Mouse (Mus musculus) adrenal gland, postnatal 25 days (tissue): ENCODE results near the gene Ooep. TPM values are rescaled to one million over a fixed set of nuclear protein-coding genes. Genes with fewer than 3 reads are reported as not detected.
"Not testable (repeated sequence)": the region's sequence is repeated elsewhere in the genome, so short reads cannot be mapped to it uniquely, and the experiment has no call there.

ENCODE experiments used
- DNase-seq: peaks from one replicate; pipeline ENCODE4 v3.0.0; 2021; ENCODE audit warnings: mixed read lengths
- total RNA-seq: library from RNA; stranded (reverse); gene quantifications from 2 replicates; pipeline ENCODE4 v1.2.3, GENCODE M21; 2021

Gene Ooep
- total RNA-seq, 1 experiment from 2014 or later = not detected

DNA sequence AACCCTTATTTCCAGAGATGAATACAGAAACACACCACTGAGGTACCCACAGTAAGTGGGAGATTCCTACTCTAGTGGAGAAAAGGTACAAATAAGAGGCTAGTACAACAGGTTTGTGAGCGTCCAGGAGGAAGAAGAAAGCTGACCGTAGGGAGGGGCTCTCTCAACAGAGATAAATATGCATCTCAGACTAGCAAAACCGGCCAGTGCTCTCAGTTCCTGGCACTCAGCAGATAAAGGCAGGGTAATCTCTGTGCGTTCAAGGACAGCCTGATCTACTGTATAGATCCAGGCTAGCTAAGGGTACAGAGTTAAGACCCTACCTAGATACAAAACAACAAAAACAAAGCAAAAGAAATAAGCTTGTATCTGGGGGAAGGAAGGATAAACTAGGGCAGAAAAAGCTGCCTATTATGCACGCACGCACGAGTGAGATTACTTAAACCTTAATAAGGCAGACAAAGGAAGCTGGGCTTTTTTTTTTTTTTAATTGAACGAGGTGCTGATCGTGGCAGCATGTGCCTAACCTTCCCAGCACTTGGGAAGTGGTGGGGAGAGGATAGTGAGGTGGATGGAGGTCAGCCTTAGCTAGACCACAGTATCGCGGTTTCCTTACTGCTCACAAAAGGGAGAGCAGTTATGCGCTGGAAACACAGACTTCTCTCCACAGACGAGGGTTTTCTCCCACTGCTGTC lies 12.5 kb downstream of the Ooep start:
- no peak for DNase-seq

GRCm38 (mm10) chr9:78364701-78365100 lies 13.8 kb downstream of the Ooep start:
- no peak for DNase-seq

- DNase-seq = no peak
Measured at GRCm38 (mm10) chr9:78363374-78363773, 15.2 kb downstream of the Ooep start.

DNA sequence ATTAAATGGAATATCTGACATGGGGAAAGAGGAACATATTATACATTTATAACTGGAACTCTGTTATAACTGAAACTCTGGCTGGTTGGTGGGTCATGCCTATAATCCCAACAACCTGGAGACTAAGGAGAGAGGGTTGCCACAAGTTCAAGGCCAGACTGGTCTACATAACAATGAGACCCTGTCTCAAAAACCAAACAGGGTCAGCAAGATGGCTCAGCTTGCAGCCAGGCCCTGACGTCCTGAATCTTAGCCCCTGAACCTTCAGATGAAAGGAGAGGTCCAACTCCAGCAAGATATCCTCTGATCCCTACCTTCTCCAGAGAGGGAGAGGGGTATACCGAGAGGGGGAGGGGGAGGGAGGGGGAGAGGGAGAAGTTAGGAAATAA lies 18.0 kb downstream of the Ooep start:
- no peak for DNase-seq

DNA sequence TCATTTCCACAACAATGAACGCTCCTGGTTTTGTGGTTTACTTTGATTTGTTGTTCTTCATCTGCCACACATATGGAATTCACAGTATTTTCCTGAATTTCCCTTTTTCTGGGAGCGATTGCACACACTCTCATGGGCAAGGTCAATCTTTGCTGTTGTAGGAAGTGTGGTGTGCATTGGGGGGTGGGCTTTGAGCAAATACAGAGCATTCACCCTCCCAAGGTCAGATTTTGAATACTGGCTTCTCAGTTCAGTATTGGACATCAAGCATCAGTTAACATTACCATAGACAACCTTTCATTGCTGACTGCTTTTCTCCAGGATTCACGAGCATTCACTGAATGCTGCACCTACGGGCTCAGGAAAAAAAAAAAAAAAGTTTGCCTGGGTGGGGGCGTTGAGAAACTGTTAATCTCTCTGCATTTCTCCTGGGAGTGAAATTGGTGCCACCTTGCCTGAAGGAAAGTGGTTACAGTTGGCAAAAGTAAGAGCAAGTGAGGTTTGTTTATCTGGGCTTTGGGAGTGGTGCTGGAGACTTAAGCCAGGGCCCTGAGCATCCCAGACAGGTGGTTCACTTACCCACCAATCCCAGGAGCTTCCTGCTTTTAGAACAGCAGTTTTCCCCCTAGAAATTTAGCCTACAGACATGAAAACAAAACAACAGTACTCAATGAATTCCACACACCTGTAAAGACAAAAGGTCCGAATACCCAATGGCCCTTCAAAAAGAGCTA lies 18.6 kb downstream of the Ooep start:
- DNase-seq = no peak

DNA sequence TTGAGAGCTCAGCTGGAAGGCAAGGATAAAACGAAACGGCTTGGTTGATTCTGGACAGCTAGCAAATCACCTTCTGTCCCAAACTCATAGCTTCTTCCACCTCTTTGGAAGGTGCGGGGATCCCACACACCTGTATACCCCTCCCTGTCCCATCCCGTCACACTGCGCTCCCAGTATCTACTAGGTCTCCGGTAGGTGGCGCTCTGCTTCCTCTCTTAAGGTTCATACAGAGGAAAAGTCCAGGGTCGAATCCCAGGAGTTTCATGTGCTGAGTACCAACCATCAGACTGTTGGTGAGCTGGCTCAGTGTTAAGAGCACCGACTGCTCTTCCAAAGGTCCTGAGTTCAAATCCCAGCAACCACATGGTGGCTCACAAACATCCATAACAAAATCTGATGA lies 20.5 kb downstream of the Ooep start:
- DNase-seq = peak; percentile 73

GRCm38 (mm10) chr9:78355611-78356010 lies 22.9 kb downstream of the Ooep start, which contains the start of gene Gsta2:
Gene Gsta2, minus strand, starts transcription at chr9:78355788.
- no peak for DNase-seq

- no peak for DNase-seq
Measured at GRCm38 (mm10) chr9:78354665-78355578, 23.6 kb downstream of the Ooep start.

- DNase-seq = no peak
Measured at GRCm38 (mm10) chr9:78351504-78352220, 26.9 kb downstream of the Ooep start.

- not testable (repeated sequence) for DNase-seq
Measured at GRCm38 (mm10) chr9:78350007-78350406, 28.5 kb downstream of the Ooep start.

DNA sequence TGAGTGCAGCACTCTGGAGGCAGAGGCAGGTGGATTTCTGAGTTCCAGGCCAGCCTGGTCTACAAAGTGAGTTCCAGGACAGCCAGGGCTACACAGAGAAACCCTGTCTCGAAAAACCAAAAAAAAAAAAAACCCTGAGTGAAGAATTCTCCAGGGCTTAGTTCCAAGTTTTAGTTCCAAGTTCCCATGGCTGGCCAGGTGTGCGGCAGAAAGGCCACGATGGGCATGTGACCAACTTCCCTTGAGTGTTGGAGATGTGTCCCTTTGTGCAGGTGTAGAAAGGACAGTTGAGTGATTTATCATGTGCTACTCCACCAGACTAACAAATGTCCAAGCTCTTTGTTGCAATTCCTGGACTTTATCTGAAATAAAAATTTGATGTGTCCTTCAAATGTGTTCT lies 29.4 kb downstream of the Ooep start:
- not testable (repeated sequence) for DNase-seq

GRCm38 (mm10) chr9:78348206-78349004 lies 30.1 kb downstream of the Ooep start:
- peak; percentile 27 for DNase-seq

- DNase-seq = no peak
Measured at GRCm38 (mm10) chr9:78347004-78347403, 31.5 kb downstream of the Ooep start.

DNA sequence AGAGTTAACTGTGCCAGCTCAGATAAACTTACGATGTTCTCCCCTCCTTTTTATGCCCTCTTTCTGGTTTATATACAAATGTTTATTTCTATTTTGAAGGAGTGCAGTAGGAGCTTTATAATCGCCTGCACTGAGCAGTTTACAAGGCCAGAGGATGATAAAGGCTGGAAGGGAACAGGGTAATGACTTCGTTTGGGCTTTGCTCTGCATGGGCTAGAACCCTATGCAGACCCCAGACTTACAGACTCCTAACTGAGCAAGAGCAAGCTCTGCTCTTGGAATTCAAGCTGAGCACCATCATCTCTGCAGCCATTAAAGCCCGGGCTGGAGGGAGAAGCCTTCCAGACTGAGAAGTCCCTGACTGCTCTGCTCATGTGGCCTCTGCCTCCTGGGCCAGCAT lies 33.3 kb downstream of the Ooep start:
- DNase-seq = not testable (repeated sequence)

- DNase-seq = not testable (repeated sequence)
Measured at GRCm38 (mm10) chr9:78343055-78343454, 35.5 kb downstream of the Ooep start.

DNA sequence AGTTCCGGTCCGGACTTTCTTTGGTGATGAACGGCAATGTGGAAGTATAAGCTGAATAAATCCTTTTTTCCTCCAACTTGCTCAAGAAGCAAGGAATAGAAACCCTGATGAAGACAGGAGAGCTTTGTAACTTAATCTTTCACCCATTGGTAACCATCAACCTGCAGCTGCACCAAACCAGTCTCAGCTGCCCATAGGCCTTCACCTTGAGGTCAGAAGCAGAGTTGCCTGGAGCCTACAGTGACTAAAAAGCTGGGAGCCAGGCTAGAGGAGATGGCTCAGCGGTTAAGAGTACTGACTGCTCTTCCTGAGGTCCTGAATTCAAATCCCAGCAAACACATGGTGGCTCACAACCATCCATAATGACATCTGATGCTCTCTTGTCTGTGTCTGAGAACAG lies 36.0 kb downstream of the Ooep start:
- not testable (repeated sequence) for DNase-seq

GRCm38 (mm10) chr9:78340324-78340723 lies 38.2 kb downstream of the Ooep start:
- peak; percentile 57 for DNase-seq

DNA sequence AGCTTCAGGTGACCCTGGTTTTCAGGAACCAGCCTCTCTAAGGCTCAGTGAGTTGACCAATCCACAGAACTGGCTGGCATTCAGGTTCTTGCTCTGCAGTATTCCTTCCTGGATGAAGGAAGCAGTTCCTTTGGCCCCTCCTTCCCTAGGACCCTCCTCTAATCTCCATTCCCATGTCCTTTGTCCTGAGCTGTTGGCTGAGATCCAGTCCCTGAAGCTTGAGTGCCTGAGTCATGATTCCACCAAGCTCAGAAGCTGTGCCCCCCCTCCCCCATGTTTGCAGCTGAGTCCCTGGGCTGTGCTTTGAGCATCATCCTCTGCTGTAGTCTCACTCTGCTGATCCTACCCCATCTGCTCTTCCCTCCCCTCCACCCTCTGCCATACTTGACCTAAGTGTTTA lies 41.5 kb downstream of the Ooep start:
- not testable (repeated sequence) for DNase-seq

GRCm38 (mm10) chr9:78327289-78327688 lies 51.2 kb downstream of the Ooep start, which contains the start of gene Omt2b:
Gene Omt2b, plus strand, starts transcription at chr9:78327589.
- not testable (repeated sequence) for DNase-seq
